Mouse (Mus musculus) testis, adult 2 months (tissue): ENCODE results near the gene Pam.

Experiments
- CTCF ChIP-seq: fragments of 200-500 bp; IDR thresholded peaks from 2 replicates; pipeline ENCODE4 v1.5.1; 2012; ENCODE audit warnings: low read depth, mild to moderate bottlenecking, inconsistent platforms, low read length, moderate library complexity; ENCODE audit not compliant: control insufficient read depth, insufficient read depth, insufficient replicate concordance
- POLR2A ChIP-seq: fragments of 200-500 bp; IDR thresholded peaks from 2 replicates; pipeline ENCODE4 v1.6.1; 2012; ENCODE audit warnings: low read depth, mild to moderate bottlenecking, inconsistent platforms, low read length, moderate library complexity; ENCODE audit not compliant: control insufficient read depth

- TF ChIP-seq CTCF = no peak
- TF ChIP-seq POLR2A = no peak
Observed at GRCm38 (mm10) chr1:97872493-97872892, 223.0 kb downstream of the Pam start.
